Mouse (Mus musculus): ENCODE measurements at regions not wholly inside any gene's neighbourhood (a gene's known extent, or its start where the extent isn't known, plus 50 kb on each side); places are given as distances from the start of the nearest gene placed in this dataset.

- no peak for TF ChIP-seq CTCF (IDR thresholded peaks at IDR 0.05 in 2 of 3, conservative IDR thresholded peaks at IDR 0.05 in 1 of 3; ENCODE audit: control insufficient read depth in 1 of 3, insufficient read depth in 1 of 3, low read depth in 2 of 3, low read length in 3 of 3, poor library complexity in 1 of 3, severe bottlenecking in 1 of 3)
- no peak for TF ChIP-seq SMC3 (IDR thresholded peaks at IDR 0.05; ENCODE audit: low read depth, low read length)
- TF ChIP-seq ZNF384 (IDR thresholded peaks at IDR 0.05; ENCODE audit: low read depth, low read length), result no peak
- TF ChIP-seq POLR2A (IDR thresholded peaks at IDR 0.05; ENCODE audit: control insufficient read depth in 1 of 2, insufficient read depth in 1 of 2, low read depth in 1 of 2, low read length in 2 of 2, poor library complexity in 1 of 2), result no peak
- TF ChIP-seq EP300 (IDR thresholded peaks at IDR 0.05; ENCODE audit: low read depth in 1 of 2, low read length in 2 of 2), result no peak
- TF ChIP-seq CHD1 (IDR thresholded peaks at IDR 0.05; ENCODE audit: low read depth, low read length), result no peak
- TF ChIP-seq USF1 (IDR thresholded peaks at IDR 0.05; ENCODE audit: low read depth, low read length), result no peak
- no peak for TF ChIP-seq ZC3H11A (IDR thresholded peaks at IDR 0.05; ENCODE audit: low read depth, low read length)
- no peak for TF ChIP-seq HCFC1 (IDR thresholded peaks at IDR 0.05; ENCODE audit: low read depth, low read length)
- TF ChIP-seq POLR2AphosphoS5 (IDR thresholded peaks at IDR 0.05; ENCODE audit: borderline replicate concordance, low read depth, low read length), result no peak
- TF ChIP-seq MAZ (IDR thresholded peaks at IDR 0.05; ENCODE audit: low read depth, low read length), result no peak
- TF ChIP-seq TCF12 (IDR thresholded peaks at IDR 0.05; ENCODE audit: low read depth, low read length), result no peak
- TF ChIP-seq CHD2 (IDR thresholded peaks at IDR 0.05; ENCODE audit: low read length), result no peak
- TF ChIP-seq MEF2A (IDR thresholded peaks at IDR 0.05; ENCODE audit: extremely low read depth, insufficient replicate concordance, low read depth, low read length, poor library complexity, severe bottlenecking), result no peak
Measured at GRCm38 (mm10) chr3:143087786-143088185, 206.0 kb upstream of the Pkn2 start.
